Mouse (Mus musculus) heart, postnatal 0 days (tissue): ENCODE results near the gene Ifit3.

Source experiments
- CTCF ChIP-seq: IDR thresholded peaks from 2 replicates; pipeline ENCODE4 v1.5.1; 2016; ENCODE audit warnings: antibody characterized with exemption, control low read depth, low read depth
- EP300 ChIP-seq: IDR thresholded peaks from 2 replicates; pipeline ENCODE4 v1.6.1; 2016; ENCODE audit warnings: antibody characterized with exemption, low read depth

GRCm38 (mm10) chr19:34631487-34631886 lies 48.2 kb downstream of the Ifit3 start:
- TF ChIP-seq CTCF (no peak), EP300 (no peak)
